Mouse (Mus musculus) stomach, postnatal 0 days (tissue): ENCODE data around the gene Apoa2.

ENCODE experiments used
- CTCF ChIP-seq: IDR thresholded peaks from 2 replicates; pipeline ENCODE4 v1.5.1; 2016; ENCODE audit warnings: antibody characterized with exemption, low read depth, mild to moderate bottlenecking, moderate library complexity
- EP300 ChIP-seq: optimal IDR thresholded peaks from 2 replicates; pipeline ENCODE3; 2016; ENCODE audit warnings: antibody characterized with exemption

GRCm38 (mm10) chr1:171256937-171257548, 32.2 kb downstream of the Apoa2 start:
- no peak for TF ChIP-seq EP300
- peak; percentile 86 for TF ChIP-seq CTCF
